Mouse (Mus musculus) kidney, postnatal 0 days (tissue): Measurements from ENCODE around the gene Polr3b. TPM values are rescaled to one million over a fixed set of nuclear protein-coding genes. Genes with fewer than 3 reads are reported as not detected.

ENCODE experiments used
- ATAC-seq: fragments of 200-750 bp; cut with Nextera tagmentation; replicated peaks from 2 replicates; pipeline ENCODE4 v1.8.0; 2017; ENCODE audit warnings: low read depth, moderate number of reproducible peaks, moderate TSS enrichment, moderate library complexity; ENCODE audit not compliant: low FRiP score
- DNase-seq: peaks from one replicate; pipeline ENCODE4 v3.0.0-alpha.2; 2016; ENCODE audit warnings: low spot score
- H3K27ac ChIP-seq: fragments of 300-500 bp; sonication (generic); 2 replicates; pipeline ENCODE4 v1.5.1; 2014; ENCODE audit warnings: mild to moderate bottlenecking
- H3K27me3 ChIP-seq: fragments of 300-500 bp; sonication (generic); 2 replicates; pipeline ENCODE4 v1.6.1; 2014; ENCODE audit warnings: low read length, mixed read lengths; ENCODE audit not compliant: insufficient read depth
- H3K36me3 ChIP-seq: fragments of 300-500 bp; sonication (generic); 2 replicates; pipeline ENCODE4 v1.6.1; 2014; ENCODE audit warnings: low read length, mixed read lengths; ENCODE audit not compliant: insufficient read depth
- H3K4me1 ChIP-seq: fragments of 300-500 bp; sonication (generic); replicated peaks from 2 replicates; pipeline ENCODE4 v1.6.1; 2014; ENCODE audit warnings: antibody characterized with exemption, low read length, mixed read lengths; ENCODE audit not compliant: insufficient read depth
- H3K4me2 ChIP-seq: fragments of 300-500 bp; sonication (generic); 2 replicates; pipeline ENCODE4 v1.6.1; 2014; ENCODE audit warnings: mild to moderate bottlenecking, low read length, moderate library complexity, mixed read lengths
- H3K4me3 ChIP-seq: fragments of 300-500 bp; sonication (generic); replicated peaks from 2 replicates; pipeline ENCODE4 v1.5.1; 2014; ENCODE audit warnings: low read depth, low read length
- H3K9ac ChIP-seq: fragments of 300-500 bp; sonication (generic); 2 replicates; pipeline ENCODE4 v1.6.1; 2014; ENCODE audit warnings: low read depth, low read length
- H3K9me3 ChIP-seq: fragments of 300-500 bp; sonication (generic); replicated peaks from 2 replicates; pipeline ENCODE4 v1.6.1; 2016; ENCODE audit warnings: low read length, inconsistent platforms, mixed read lengths
- CTCF ChIP-seq: IDR thresholded peaks from 2 replicates; pipeline ENCODE4 v1.5.1; 2016; ENCODE audit warnings: antibody characterized with exemption, low read depth, mild to moderate bottlenecking, moderate library complexity
- WGBS: fragments of 180-500 bp; shearing (Covaris S2); extraction: QIAGEN DNeasy Blood & Tissue Kit; methylation state at CpG from one replicate; pipeline ENCODE4 v1.1.7; 2014; 5-methylcytosine and 5-hydroxymethylcytosine counted together
- polyA plus RNA-seq: library from polyadenylated mRNA; unstranded; fragments of >200 nt; fragmentation: Nextera tagmentation; extraction: Ambion mirVana; gene quantifications from 2 replicates; pipeline ENCODE4 v1.2.1, GENCODE M21; 2015

Polr3b gene
- polyA plus RNA-seq, 1 experiment from 2014 or later = 10.6 TPM

- no peak for TF ChIP-seq CTCF
- ATAC-seq (no peak), DNase-seq (no peak)
- H3K36me3 ChIP-seq = no peaks in the 10 kb centered on the region
- WGBS = 81% methylated on average over 10 of the region's 10 CpGs
- H3K4me1 ChIP-seq = peaks cover 14% of the 10 kb centered on the region; the same call in 1 of the 2 replicates
- no peak overlapping the region for H3K27ac ChIP-seq
- no peak overlapping the region for H3K4me2 ChIP-seq
- H3K27me3 ChIP-seq = no peaks in the 10 kb centered on the region
- no peak overlapping the region for H3K9ac ChIP-seq
- H3K9me3 ChIP-seq = no peaks in the 10 kb centered on the region
- H3K4me3 ChIP-seq = no peak overlapping the region
Observed at GRCm38 (mm10) chr10:84578738-84579137, 43.4 kb upstream of the Polr3b start.

DNA sequence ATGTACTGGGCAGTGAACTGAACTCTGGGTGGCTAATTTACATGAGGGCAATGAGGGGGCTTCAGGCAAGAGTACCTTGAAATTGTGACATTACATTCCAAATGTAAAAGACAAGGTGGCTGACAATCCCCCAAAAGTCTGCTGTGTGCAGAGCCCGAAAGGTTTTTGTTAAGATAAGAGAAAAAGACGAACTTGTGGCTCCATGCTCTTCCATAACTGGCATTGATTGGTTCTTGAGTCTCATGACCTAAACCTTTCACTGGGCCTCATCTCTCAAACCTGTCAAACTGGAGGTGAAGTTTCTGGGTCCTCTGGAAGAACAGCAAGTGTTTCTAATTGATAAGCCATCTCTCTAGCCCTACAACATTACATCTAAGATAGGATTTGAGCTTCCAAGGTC lies 42.6 kb upstream of the Polr3b start:
- H3K27ac ChIP-seq = no peak overlapping the region
- 89% methylated on average over 2 of the region's 2 CpGs for WGBS
- no peak overlapping the region for H3K4me3 ChIP-seq
- DNase-seq (no peak), ATAC-seq (no peak)
- no peak overlapping the region for H3K9ac ChIP-seq
- no peaks in the 10 kb centered on the region for H3K27me3 ChIP-seq
- H3K36me3 ChIP-seq = no peaks in the 10 kb centered on the region
- no peaks in the 10 kb centered on the region for H3K9me3 ChIP-seq
- TF ChIP-seq CTCF = no peak
- peaks cover 14% of the 10 kb centered on the region; the same call in 1 of the 2 replicates for H3K4me1 ChIP-seq
- H3K4me2 ChIP-seq = no peak overlapping the region

GRCm38 (mm10) chr10:84581191-84581590 lies 40.9 kb upstream of the Polr3b start:
- 46% methylated on average over 8 of the region's 8 CpGs for WGBS
- DNase-seq (no peak), ATAC-seq (no peak)
- no peak overlapping the region for H3K4me2 ChIP-seq
- no peaks in the 10 kb centered on the region for H3K9me3 ChIP-seq
- no peak overlapping the region for H3K27ac ChIP-seq
- H3K4me3 ChIP-seq = no peak overlapping the region
- H3K27me3 ChIP-seq = no peaks in the 10 kb centered on the region
- no peak for TF ChIP-seq CTCF
- H3K36me3 ChIP-seq = no peaks in the 10 kb centered on the region
- H3K9ac ChIP-seq = no peak overlapping the region
- peaks cover 14% of the 10 kb centered on the region; the same call in 1 of the 2 replicates for H3K4me1 ChIP-seq

GRCm38 (mm10) chr10:84582236-84582635 lies 39.9 kb upstream of the Polr3b start:
- ATAC-seq = no peak
- Histone ChIP-seq H3K27me3 (no peaks in the 10 kb centered on the region), H3K36me3 (no peaks in the 10 kb centered on the region), H3K4me2 (no peak overlapping the region), H3K4me1 (peaks cover 14% of the 10 kb centered on the region; the same call in 1 of the 2 replicates), H3K9ac (no peak overlapping the region), H3K27ac (no peak overlapping the region), H3K4me3 (no peak overlapping the region), H3K9me3 (no peaks in the 10 kb centered on the region)
- DNase-seq = no peak
- 77% methylated on average over 7 of the region's 7 CpGs for WGBS
- no peak for TF ChIP-seq CTCF

- DNase-seq (no peak), ATAC-seq (no peak)
- Histone ChIP-seq H3K4me1 (0 out of 2 replicates have a peak, but pooled peaks cover 3% of the 10 kb centered on the region), H3K27me3 (no peaks in the 10 kb centered on the region), H3K4me2 (no peak overlapping the region), H3K9ac (no peak overlapping the region), H3K9me3 (no peaks in the 10 kb centered on the region), H3K4me3 (no peak overlapping the region), H3K27ac (no peak overlapping the region), H3K36me3 (no peaks in the 10 kb centered on the region)
- TF ChIP-seq CTCF = no peak
- WGBS = 62% methylated on average over 11 of the region's 11 CpGs
Observed at GRCm38 (mm10) chr10:84584451-84585293, 37.4 kb upstream of the Polr3b start.

DNA sequence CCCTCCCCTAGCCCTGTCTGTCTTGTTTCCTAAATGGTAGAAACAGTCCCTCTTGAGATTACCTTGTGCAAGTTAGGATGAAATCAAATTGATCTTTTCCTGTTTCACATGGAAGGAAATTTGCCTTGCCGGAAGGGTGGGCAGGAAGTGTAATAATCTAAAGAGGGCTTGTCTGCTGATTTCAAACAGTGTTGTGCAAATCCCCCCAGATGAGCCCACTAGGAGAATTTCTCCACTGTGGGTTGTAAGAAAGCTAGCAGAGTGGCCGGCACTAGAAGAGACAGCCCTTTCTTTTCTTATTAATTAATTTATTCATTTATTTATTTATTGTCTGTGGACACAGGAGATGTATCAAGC lies 36.8 kb upstream of the Polr3b start:
- no peak overlapping the region for H3K4me3 ChIP-seq
- H3K9me3 ChIP-seq = no peaks in the 10 kb centered on the region
- ATAC-seq (no peak), DNase-seq (no peak)
- WGBS = 62% methylated on average over 2 of the region's 2 CpGs
- peaks cover 5% of the 10 kb centered on the region; the same call in 1 of the 2 replicates for H3K36me3 ChIP-seq
- H3K9ac ChIP-seq = no peak overlapping the region
- H3K4me2 ChIP-seq = no peak overlapping the region
- 0 out of 2 replicates have a peak, but pooled peaks cover 3% of the 10 kb centered on the region for H3K4me1 ChIP-seq
- H3K27ac ChIP-seq = no peak overlapping the region
- no peak for TF ChIP-seq CTCF
- no peaks in the 10 kb centered on the region for H3K27me3 ChIP-seq
